Mouse (Mus musculus) small intestine, adult 2 months (tissue): ENCODE results near the gene Ush2a. TPM values are rescaled to one million over a fixed set of nuclear protein-coding genes. Genes with fewer than 3 reads are reported as not detected.

ENCODE experiments used
- H3K27ac ChIP-seq: fragments of 200-500 bp; 2 replicates; pipeline ENCODE4 v1.5.1; 2012; ENCODE audit warnings: low read depth, low read length, control low read depth, inconsistent platforms; ENCODE audit not compliant: insufficient read depth
- H3K27me3 ChIP-seq: fragments of 200-500 bp; 2 replicates; pipeline ENCODE4 v1.6.1; 2012; ENCODE audit warnings: mild to moderate bottlenecking, moderate library complexity, low read length, inconsistent platforms; ENCODE audit not compliant: control insufficient read depth, insufficient read depth
- H3K36me3 ChIP-seq: fragments of 200-500 bp; 2 replicates; pipeline ENCODE4 v1.6.1; 2012; ENCODE audit warnings: mild to moderate bottlenecking, low read length, control low read depth, inconsistent platforms; ENCODE audit not compliant: control insufficient read depth, insufficient read depth
- H3K4me1 ChIP-seq: fragments of 200-500 bp; 2 replicates; pipeline ENCODE4 v1.6.1; 2012; ENCODE audit warnings: low read length, inconsistent platforms, mixed read lengths; ENCODE audit not compliant: control insufficient read depth, insufficient read depth, insufficient read length
- H3K4me3 ChIP-seq: fragments of 200-500 bp; 2 replicates; pipeline ENCODE4 v1.5.1; 2012; ENCODE audit warnings: low read depth, mild to moderate bottlenecking, control low read depth, inconsistent platforms, low read length, moderate library complexity
- CTCF ChIP-seq: fragments of 200-500 bp; IDR thresholded peaks from 2 replicates; pipeline ENCODE4 v1.5.1; 2012; ENCODE audit warnings: low read depth, mild to moderate bottlenecking, control low read depth, inconsistent platforms, low read length, moderate library complexity, mixed read lengths; ENCODE audit not compliant: insufficient replicate concordance, insufficient read length; ENCODE audit errors: extremely low read depth
- POLR2A ChIP-seq: fragments of 200-500 bp; IDR thresholded peaks from 2 replicates; pipeline ENCODE4 v1.6.1; 2012; ENCODE audit warnings: low read depth, mild to moderate bottlenecking, control low read depth, inconsistent platforms, low read length, moderate library complexity
- WGBS: fragments of 180-500 bp; shearing (Covaris S2); methylation state at CpG from one replicate; pipeline ENCODE4 v1.1.7; 2018; 5-methylcytosine and 5-hydroxymethylcytosine counted together
- polyA plus RNA-seq: library from polyadenylated mRNA; depleted of rRNA; stranded (reverse); fragments of >200 nt; gene quantifications from 2 replicates; pipeline ENCODE4 v1.2.3, GENCODE M21; 2012

Ush2a gene
- polyA plus RNA-seq, 1 experiment, result not detected

- 65% methylated on average over 11 of the region's 11 CpGs for WGBS
- no peaks in the 10 kb centered on the region for H3K27me3 ChIP-seq
- H3K4me1 ChIP-seq, result no peaks in the 10 kb centered on the region
- H3K4me3 ChIP-seq, result no peak overlapping the region
- H3K27ac ChIP-seq, result no peak overlapping the region
- TF ChIP-seq CTCF (no peak), POLR2A (no peak)
- H3K36me3 ChIP-seq, result no peaks in the 10 kb centered on the region
These were observed 604.7 kb downstream of the Ush2a start for GRCm38 (mm10) chr1:188866515-188866914.

DNA sequence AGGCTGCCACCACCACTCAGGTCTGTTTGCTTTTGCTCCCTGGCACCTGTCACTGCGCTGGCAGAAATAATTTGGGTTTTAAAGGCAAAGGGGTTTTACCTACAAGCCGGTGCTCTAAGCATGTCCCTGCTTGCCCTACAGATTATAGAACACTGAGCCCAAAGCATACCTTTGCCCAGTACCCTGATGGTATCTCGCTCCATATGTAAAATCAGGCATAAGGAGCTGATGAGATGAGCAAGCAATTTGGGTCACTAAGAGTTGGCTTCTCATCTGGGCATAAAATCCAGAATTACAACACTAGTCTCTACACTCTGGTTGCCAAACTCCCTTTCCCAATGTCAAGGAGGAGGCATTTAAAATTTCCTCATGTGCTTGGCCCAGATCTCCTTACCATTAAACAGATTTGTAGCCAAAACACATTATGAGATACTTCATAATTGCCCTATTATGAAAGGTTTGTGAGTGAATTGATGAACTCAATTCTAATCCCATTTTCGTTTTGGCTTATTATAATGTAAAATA, 616.8 kb downstream of the Ush2a start:
- Histone ChIP-seq H3K36me3 (no peaks in the 10 kb centered on the region), H3K27me3 (no peaks in the 10 kb centered on the region), H3K4me3 (no peak overlapping the region), H3K4me1 (no peaks in the 10 kb centered on the region), H3K27ac (no peak overlapping the region)
- TF ChIP-seq CTCF, result no peak
- no peak for TF ChIP-seq POLR2A
- WGBS, result 84% methylated on average over 4 of the region's 4 CpGs

DNA sequence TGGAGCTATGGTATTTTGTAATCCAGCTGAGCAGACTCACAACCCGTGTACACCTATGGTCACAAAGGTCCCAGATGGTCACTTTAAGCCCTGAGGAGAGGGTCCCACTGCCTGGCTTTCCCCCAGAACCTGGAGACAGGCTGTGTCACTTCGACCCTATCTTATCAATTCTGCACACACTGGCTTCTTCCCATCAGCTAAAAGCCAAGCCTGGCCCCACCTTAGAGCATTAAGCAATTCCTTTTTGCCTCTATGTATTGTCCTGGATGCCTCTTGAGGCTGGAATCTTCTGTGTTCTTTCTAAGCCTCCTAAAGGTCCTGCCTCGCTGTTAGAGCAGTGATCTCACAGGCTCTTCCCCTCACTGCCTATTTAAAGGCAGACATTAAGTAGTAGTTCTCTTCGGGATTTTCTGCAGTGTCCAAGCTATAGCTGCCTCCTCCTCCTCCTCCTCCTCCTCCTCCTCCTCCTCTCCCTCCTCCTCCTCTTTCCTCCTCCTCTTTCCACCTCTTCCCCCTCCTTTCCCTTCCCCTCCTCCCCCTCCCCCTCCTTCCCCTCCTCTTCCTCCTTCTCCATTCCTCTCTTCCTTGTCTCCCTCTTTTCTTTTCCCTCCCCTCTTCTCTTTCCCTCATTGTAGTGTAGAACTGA, 635.2 kb downstream of the Ush2a start:
- WGBS, result 30% methylated on average over 4 of the region's 4 CpGs
- no peak overlapping the region for H3K4me3 ChIP-seq
- no peak for TF ChIP-seq CTCF
- no peak for TF ChIP-seq POLR2A

GRCm38 (mm10) chr1:188904091-188904490, 642.3 kb downstream of the Ush2a start:
- Histone ChIP-seq H3K27ac (no peak overlapping the region), H3K4me1 (no peaks in the 10 kb centered on the region), H3K27me3 (no peaks in the 10 kb centered on the region), H3K4me3 (no peak overlapping the region), H3K36me3 (no peaks in the 10 kb centered on the region)
- WGBS, result 16% methylated on average over 10 of the region's 10 CpGs
- TF ChIP-seq CTCF, result no peak
- TF ChIP-seq POLR2A, result no peak

More for the DNA sequence above, 635.2 kb downstream of the Ush2a start:
- H3K27me3 ChIP-seq, result no peaks in the 10 kb centered on the region
- no peaks in the 10 kb centered on the region for H3K4me1 ChIP-seq
- no peak overlapping the region for H3K27ac ChIP-seq
- H3K36me3 ChIP-seq, result no peaks in the 10 kb centered on the region

GRCm38 (mm10) chr1:188906175-188906574, 644.4 kb downstream of the Ush2a start:
- no peaks in the 10 kb centered on the region for H3K27me3 ChIP-seq
- TF ChIP-seq CTCF, result no peak
- no peak for TF ChIP-seq POLR2A
- H3K4me3 ChIP-seq, result no peak overlapping the region
- 81% methylated on average over 7 of the region's 7 CpGs for WGBS
- no peak overlapping the region for H3K27ac ChIP-seq
- H3K36me3 ChIP-seq, result no peaks in the 10 kb centered on the region
- no peaks in the 10 kb centered on the region for H3K4me1 ChIP-seq

DNA sequence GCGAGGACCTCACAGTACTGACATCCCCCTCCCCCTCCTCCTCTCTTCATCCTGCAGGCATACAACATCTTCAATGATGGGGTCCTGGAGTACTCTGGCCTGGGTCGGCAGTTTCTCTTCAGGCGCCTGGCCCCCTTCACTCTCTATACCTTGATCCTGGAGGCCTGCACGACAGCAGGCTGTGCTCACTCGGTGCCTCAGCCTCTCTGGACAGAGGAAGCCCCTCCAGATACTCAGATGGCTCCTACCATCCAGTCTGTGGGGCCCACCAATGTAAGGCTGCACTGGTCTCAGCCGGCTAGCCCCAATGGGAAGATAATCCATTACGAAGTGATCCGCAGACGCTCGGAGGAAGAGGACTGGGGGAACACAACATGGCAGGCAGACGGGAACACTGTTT, 648.8 kb downstream of the Ush2a start:
- H3K4me1 ChIP-seq, result no peaks in the 10 kb centered on the region
- H3K27me3 ChIP-seq, result no peaks in the 10 kb centered on the region
- no peak overlapping the region for H3K4me3 ChIP-seq
- 85% methylated on average over 11 of the region's 11 CpGs for WGBS
- no peak overlapping the region for H3K27ac ChIP-seq
- H3K36me3 ChIP-seq, result no peaks in the 10 kb centered on the region
- TF ChIP-seq CTCF (no peak), POLR2A (no peak)

DNA sequence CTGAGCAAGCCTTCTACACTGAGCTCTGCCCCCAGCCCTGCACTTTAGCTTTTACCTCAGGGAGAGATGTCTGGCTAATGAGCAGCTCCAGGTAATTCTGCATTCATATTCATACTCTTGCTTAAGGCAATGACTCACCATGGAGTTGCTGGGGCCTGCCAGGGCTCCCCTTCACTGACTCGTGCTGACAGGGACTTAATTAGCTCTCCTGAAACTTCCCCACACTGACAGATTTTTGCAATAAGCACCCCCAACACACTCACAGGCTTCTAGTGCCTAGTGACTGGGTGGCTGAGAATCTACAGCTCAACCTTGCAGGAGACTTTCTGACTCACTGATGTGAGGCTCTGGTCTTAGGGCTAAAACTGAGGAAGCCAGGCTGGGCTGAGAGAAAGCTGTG, 658.1 kb downstream of the Ush2a start:
- no peak overlapping the region for H3K27ac ChIP-seq
- WGBS, result 15% methylated on average over 1 of the region's 1 CpGs
- H3K4me3 ChIP-seq, result no peak overlapping the region
- no peaks in the 10 kb centered on the region for H3K36me3 ChIP-seq
- no peaks in the 10 kb centered on the region for H3K4me1 ChIP-seq
- no peaks in the 10 kb centered on the region for H3K27me3 ChIP-seq
- TF ChIP-seq CTCF (no peak), POLR2A (no peak)
